Mouse (Mus musculus): ENCODE data around the gene Ice2. TPM values are rescaled to one million over a fixed set of nuclear protein-coding genes. Genes with fewer than 3 reads are reported as not detected.

The Ice2 gene
- 9.5 and 10.0 TPM in 2 replicates for total RNA-seq (2012; rRNA removed)

- H3K27ac ChIP-seq (ENCODE audit: insufficient read depth, low read depth, low read length, poor library complexity, severe bottlenecking), result peak within 1 kb of the TSS; percentile 61; the same call in 1 of the 2 replicates
- H3K4me3 ChIP-seq (ENCODE audit: insufficient read depth in 1 of 2, low read depth in 1 of 2, low read length in 2 of 2, poor library complexity in 1 of 2, severe bottlenecking in 1 of 2), result peak within 1 kb of the TSS; percentile 83 to 94
- no peak for TF ChIP-seq ZNF384 (IDR thresholded peaks at IDR 0.05; ENCODE audit: low read depth, low read length)
- no peak for TF ChIP-seq MAFK (IDR thresholded peaks at IDR 0.05; ENCODE audit: insufficient read depth, low read depth, low read length)
- TF ChIP-seq HCFC1 (IDR thresholded peaks at IDR 0.05; ENCODE audit: borderline replicate concordance, insufficient read depth, low read length), result 0 out of 2 replicates have a peak, but pooled peaks have one; percentile 17
- in situ Hi-C loops (cut with MboI; ENCODE audit: low sequenced_read_pairs in 2 of 2, unreplicated experiment in 2 of 2), result no loop called here
- no peaks in the 10 kb centered on the region for H3K36me3 ChIP-seq (ENCODE audit: control insufficient read depth, insufficient read depth, low read length, poor library complexity, severe bottlenecking)
- peak within 1 kb of the TSS; percentile 98 for H3K9ac ChIP-seq (ENCODE audit: insufficient read depth, low read depth, low read length, poor library complexity, severe bottlenecking)
- peaks cover 0 to 2% of the 10 kb centered on the region in 2 experiments; a peak in 1 of 4 replicates for H3K4me1 ChIP-seq (ENCODE audit: control insufficient read depth in 2 of 2, insufficient read depth in 2 of 2, low read length in 2 of 2, poor library complexity in 1 of 2)
- DNase-seq (ENCODE audit: low read depth, low spot score), result peak; percentile 48
- H3K9me3 ChIP-seq (ENCODE audit: control insufficient read depth, insufficient read depth, low read depth, low read length), result no peaks in the 10 kb centered on the region
Observed at GRCm38 (mm10) chr9:69397760-69398452, at the start of gene Ice2. Ice2 (plus strand) TSS chr9:69397906.

- Histone ChIP-seq H3K9ac (ENCODE audit: insufficient read depth, low read depth, low read length, poor library complexity, severe bottlenecking) (no peak overlapping the region), H3K4me1 (ENCODE audit: control insufficient read depth in 2 of 2, insufficient read depth in 2 of 2, low read length in 2 of 2, poor library complexity in 1 of 2) (no peaks in the 10 kb centered on the region), H3K9me3 (ENCODE audit: control insufficient read depth, insufficient read depth, low read depth, low read length) (no peaks in the 10 kb centered on the region), H3K36me3 (ENCODE audit: control insufficient read depth, insufficient read depth, low read length, poor library complexity, severe bottlenecking) (no peaks in the 10 kb centered on the region), H3K27ac (ENCODE audit: insufficient read depth, low read depth, low read length, poor library complexity, severe bottlenecking) (no peak overlapping the region), H3K4me3 (ENCODE audit: insufficient read depth in 1 of 2, low read depth in 1 of 2, low read length in 2 of 2, poor library complexity in 1 of 2, severe bottlenecking in 1 of 2) (no peak overlapping the region)
- in situ Hi-C loops (cut with MboI; ENCODE audit: low sequenced_read_pairs in 2 of 2, unreplicated experiment in 2 of 2), result no loop called here
- no peak for DNase-seq (ENCODE audit: low read depth, low spot score)
- TF ChIP-seq MAFK (IDR thresholded peaks at IDR 0.05; ENCODE audit: insufficient read depth, low read depth, low read length) (no peak), ZC3H11A (IDR thresholded peaks at IDR 0.05; ENCODE audit: borderline replicate concordance, low read depth, low read length) (no peak), CHD2 (IDR thresholded peaks at IDR 0.05; ENCODE audit: low read depth, low read length) (no peak), HCFC1 (IDR thresholded peaks at IDR 0.05; ENCODE audit: borderline replicate concordance, insufficient read depth, low read length) (no peak), ZNF384 (IDR thresholded peaks at IDR 0.05; ENCODE audit: low read depth, low read length) (no peak)
Observed at GRCm38 (mm10) chr9:69349537-69349936, 48.2 kb upstream of the Ice2 start.

DNA sequence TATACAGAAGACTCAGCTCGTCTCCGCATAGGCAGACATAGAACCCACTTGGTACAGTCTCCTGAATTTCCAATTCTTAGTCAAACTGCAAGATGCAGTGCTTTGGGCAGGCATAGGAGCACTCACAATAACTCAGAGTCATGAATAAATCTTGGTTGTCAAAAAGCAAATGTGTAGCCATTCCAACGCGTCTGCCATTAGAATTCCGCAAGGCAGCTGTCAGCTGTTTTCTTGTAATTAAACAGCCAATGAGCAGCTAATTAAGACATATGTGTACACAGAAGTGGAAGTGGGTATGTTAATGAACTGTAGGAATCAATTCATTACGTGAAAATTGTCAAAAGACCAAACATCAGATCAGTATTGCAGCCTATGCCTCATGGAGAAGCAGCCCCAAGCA lies 43.5 kb upstream of the Ice2 start:
- TF ChIP-seq MAFK (IDR thresholded peaks at IDR 0.05; ENCODE audit: insufficient read depth, low read depth, low read length) (no peak), ZC3H11A (IDR thresholded peaks at IDR 0.05; ENCODE audit: borderline replicate concordance, low read depth, low read length) (no peak), HCFC1 (IDR thresholded peaks at IDR 0.05; ENCODE audit: borderline replicate concordance, insufficient read depth, low read length) (no peak), ZNF384 (IDR thresholded peaks at IDR 0.05; ENCODE audit: low read depth, low read length) (no peak), CHD2 (IDR thresholded peaks at IDR 0.05; ENCODE audit: low read depth, low read length) (no peak)
- H3K27ac ChIP-seq (ENCODE audit: insufficient read depth, low read depth, low read length, poor library complexity, severe bottlenecking), result no peak overlapping the region
- H3K4me3 ChIP-seq (ENCODE audit: insufficient read depth in 1 of 2, low read depth in 1 of 2, low read length in 2 of 2, poor library complexity in 1 of 2, severe bottlenecking in 1 of 2), result no peak overlapping the region
- no peak overlapping the region for H3K9ac ChIP-seq (ENCODE audit: insufficient read depth, low read depth, low read length, poor library complexity, severe bottlenecking)
- H3K9me3 ChIP-seq (ENCODE audit: control insufficient read depth, insufficient read depth, low read depth, low read length), result no peaks in the 10 kb centered on the region
- DNase-seq (ENCODE audit: low read depth, low spot score), result no peak
- no peaks in the 10 kb centered on the region for H3K4me1 ChIP-seq (ENCODE audit: control insufficient read depth in 2 of 2, insufficient read depth in 2 of 2, low read length in 2 of 2, poor library complexity in 1 of 2)
- in situ Hi-C loops (cut with MboI; ENCODE audit: low sequenced_read_pairs in 2 of 2, unreplicated experiment in 2 of 2), result loop anchor here (25.0 kb wide), 1 partner anchor 133 kb away; no protein-coding TSS in a partner anchor
- no peaks in the 10 kb centered on the region for H3K36me3 ChIP-seq (ENCODE audit: control insufficient read depth, insufficient read depth, low read length, poor library complexity, severe bottlenecking)

- H3K9ac ChIP-seq (ENCODE audit: insufficient read depth, low read depth, low read length, poor library complexity, severe bottlenecking), result no peak overlapping the region
- no peaks in the 10 kb centered on the region for H3K9me3 ChIP-seq (ENCODE audit: control insufficient read depth, insufficient read depth, low read depth, low read length)
- in situ Hi-C loops (cut with MboI; ENCODE audit: low sequenced_read_pairs in 2 of 2, unreplicated experiment in 2 of 2), result loop anchor here (25.0 kb wide), 1 partner anchor 129 kb away; no protein-coding TSS in a partner anchor
- TF ChIP-seq HCFC1 (IDR thresholded peaks at IDR 0.05; ENCODE audit: borderline replicate concordance, insufficient read depth, low read length), result no peak
- TF ChIP-seq ZC3H11A (IDR thresholded peaks at IDR 0.05; ENCODE audit: borderline replicate concordance, low read depth, low read length), result peak; percentile 73; the same call in 1 of the 2 replicates
- no peak overlapping the region for H3K27ac ChIP-seq (ENCODE audit: insufficient read depth, low read depth, low read length, poor library complexity, severe bottlenecking)
- peak; percentile 54 for DNase-seq (ENCODE audit: low read depth, low spot score)
- no peaks in the 10 kb centered on the region for H3K4me1 ChIP-seq (ENCODE audit: control insufficient read depth in 2 of 2, insufficient read depth in 2 of 2, low read length in 2 of 2, poor library complexity in 1 of 2)
- no peaks in the 10 kb centered on the region for H3K36me3 ChIP-seq (ENCODE audit: control insufficient read depth, insufficient read depth, low read length, poor library complexity, severe bottlenecking)
- H3K4me3 ChIP-seq (ENCODE audit: insufficient read depth in 1 of 2, low read depth in 1 of 2, low read length in 2 of 2, poor library complexity in 1 of 2, severe bottlenecking in 1 of 2), result no peak overlapping the region
Observed at GRCm38 (mm10) chr9:69357834-69358233, 39.9 kb upstream of the Ice2 start.
